Mouse (Mus musculus) cortical plate, adult 2 months (tissue): Measurements from ENCODE around the gene Olfr71. TPM values are rescaled to one million over a fixed set of nuclear protein-coding genes. Genes with fewer than 3 reads are reported as not detected.

Source experiments
- H3K27ac ChIP-seq: fragments of 200-500 bp; 2 replicates; pipeline ENCODE4 v1.5.1; 2012; ENCODE audit warnings: low read length, control low read depth, inconsistent platforms; ENCODE audit not compliant: insufficient read depth
- H3K4me1 ChIP-seq: fragments of 200-500 bp; 2 replicates; pipeline ENCODE4 v1.6.1; 2011; ENCODE audit warnings: low read length; ENCODE audit not compliant: control insufficient read depth, insufficient read depth
- H3K4me3 ChIP-seq: fragments of 200-500 bp; 2 replicates; pipeline ENCODE4 v1.5.1; 2011; ENCODE audit warnings: mild to moderate bottlenecking, low read length, control low read depth; ENCODE audit not compliant: insufficient read depth
- CTCF ChIP-seq: fragments of 200-500 bp; IDR thresholded peaks from 2 replicates; pipeline ENCODE4 v1.5.1; 2011; ENCODE audit warnings: mild to moderate bottlenecking, control low read depth, low read length; ENCODE audit not compliant: insufficient read depth; ENCODE audit errors: extremely low read depth
- POLR2A ChIP-seq: fragments of 200-500 bp; IDR thresholded peaks from 2 replicates; pipeline ENCODE4 v1.6.1; 2011; ENCODE audit warnings: mild to moderate bottlenecking, low read length, control low read depth; ENCODE audit not compliant: insufficient read depth; ENCODE audit errors: extremely low read depth
- polyA plus RNA-seq: library from polyadenylated mRNA; depleted of rRNA; stranded (reverse); fragments of >200 nt; gene quantifications from 2 replicates; pipeline ENCODE4 v1.2.3, GENCODE M21; 2012

Gene Olfr71
- polyA plus RNA-seq, 1 experiment, result not detected

DNA sequence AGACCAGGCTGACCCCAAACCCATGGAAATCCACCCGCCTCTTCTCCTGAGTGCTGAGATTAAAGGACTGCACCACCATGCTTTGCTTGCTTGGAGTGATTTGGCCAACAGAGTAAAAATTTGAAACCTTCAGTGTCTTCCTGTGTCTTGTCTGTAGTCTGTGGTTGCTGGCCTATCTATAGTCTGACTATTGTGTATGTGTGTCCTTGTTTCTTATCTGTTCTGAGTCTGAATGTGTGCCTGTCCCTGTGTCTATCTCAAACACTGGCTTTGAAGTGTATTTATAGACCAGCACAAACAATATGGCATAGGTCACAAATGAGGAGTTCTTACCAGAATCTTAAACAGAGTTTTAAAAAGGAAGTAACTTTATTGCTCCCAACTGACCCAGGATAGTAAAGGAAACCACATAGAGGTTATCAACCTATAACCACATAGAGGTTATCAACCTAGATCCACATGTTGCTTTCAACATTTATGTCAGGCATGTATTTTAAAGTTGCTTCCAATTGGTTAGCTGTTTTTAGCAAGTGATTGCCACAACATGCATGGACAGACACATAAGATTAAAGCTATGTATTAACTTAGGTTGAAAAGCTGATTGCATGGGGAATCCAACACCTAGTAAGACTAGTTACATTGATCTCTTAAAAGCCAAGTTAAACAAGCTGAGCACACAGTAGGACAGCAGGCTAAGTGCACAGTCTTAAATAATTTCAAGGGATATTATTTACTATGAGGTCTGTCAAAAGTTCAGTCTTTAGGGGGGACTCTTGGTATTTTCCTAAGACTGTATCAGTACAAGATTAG lies 15.4 kb downstream of the Olfr71 start:
- TF ChIP-seq CTCF (no peak), POLR2A (no peak)
- no peak overlapping the region for H3K27ac ChIP-seq
- H3K4me1 ChIP-seq, result 0 out of 2 replicates have a peak, but pooled peaks cover 2% of the 10 kb centered on the region
- H3K4me3 ChIP-seq, result no peak overlapping the region

DNA sequence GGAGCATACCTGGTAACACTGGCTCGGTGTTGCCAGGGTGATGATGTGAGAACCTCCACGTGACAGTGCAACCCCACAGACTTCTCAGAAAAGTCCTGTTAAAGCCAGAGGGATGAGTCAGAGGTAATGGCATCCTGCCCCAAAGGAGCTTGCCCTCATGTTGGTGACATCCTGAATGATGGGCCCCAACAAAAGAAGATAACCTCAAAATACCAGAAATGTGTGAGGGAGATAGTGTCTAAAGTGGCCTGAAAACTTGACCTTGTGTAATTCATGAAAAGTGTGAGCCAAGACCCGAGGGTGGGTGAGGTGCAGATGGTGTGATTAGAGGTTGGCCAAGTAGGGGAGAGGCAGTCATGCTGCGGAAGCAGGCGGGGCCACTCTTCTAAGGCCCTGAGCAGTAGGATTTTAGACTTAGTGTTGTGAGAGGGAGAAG lies 16.2 kb downstream of the Olfr71 start:
- TF ChIP-seq CTCF (no peak), POLR2A (no peak)
- Histone ChIP-seq H3K4me1 (0 out of 2 replicates have a peak, but pooled peaks cover 2% of the 10 kb centered on the region), H3K27ac (no peak overlapping the region), H3K4me3 (no peak overlapping the region)

DNA sequence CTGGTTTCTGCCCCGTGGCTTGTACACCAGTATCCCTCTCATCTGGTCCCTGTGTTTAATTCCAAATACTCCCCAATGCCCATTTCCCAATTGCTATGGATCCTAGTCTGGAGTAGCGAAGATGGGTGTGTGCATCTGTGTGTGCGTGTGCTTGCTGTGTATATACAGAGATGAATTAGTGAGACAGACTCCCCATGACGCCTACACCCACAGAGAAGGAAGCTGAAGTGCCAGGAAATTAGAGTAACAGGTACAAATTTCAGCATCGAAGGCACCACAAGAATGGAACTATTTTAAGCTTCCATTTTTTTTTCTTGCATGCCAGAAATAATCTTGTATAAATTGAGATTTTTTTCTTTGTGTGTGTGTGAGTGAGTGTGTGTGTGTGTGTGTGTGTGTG lies 19.0 kb downstream of the Olfr71 start:
- no peak overlapping the region for H3K27ac ChIP-seq
- no peak overlapping the region for H3K4me3 ChIP-seq
- TF ChIP-seq POLR2A (no peak), CTCF (no peak)
- H3K4me1 ChIP-seq, result 0 out of 2 replicates have a peak, but pooled peaks cover 2% of the 10 kb centered on the region

DNA sequence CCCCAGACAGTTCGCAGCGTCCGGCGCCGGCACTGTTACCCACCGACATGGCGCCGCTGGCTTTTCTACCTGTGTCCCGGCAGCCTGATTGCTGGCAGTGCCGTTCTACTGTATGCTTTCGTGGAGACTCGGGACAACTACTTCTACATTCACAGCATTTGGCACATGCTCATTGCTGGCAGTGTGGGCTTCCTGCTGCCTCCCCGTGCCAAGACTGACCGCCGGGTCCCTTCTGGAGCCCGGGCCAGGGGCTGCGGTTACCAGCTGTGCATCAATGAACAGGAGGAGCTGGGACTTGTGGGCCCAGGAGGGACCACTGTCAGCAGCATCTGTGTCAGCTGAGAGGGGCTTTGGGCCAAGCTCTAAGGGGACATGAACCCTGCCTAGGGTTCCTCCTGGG lies 20.0 kb downstream of the Olfr71 start:
- Histone ChIP-seq H3K4me1 (0 out of 2 replicates have a peak, but pooled peaks cover 2% of the 10 kb centered on the region), H3K27ac (no peak overlapping the region), H3K4me3 (no peak overlapping the region)
- no peak for TF ChIP-seq POLR2A
- TF ChIP-seq CTCF, result no peak

DNA sequence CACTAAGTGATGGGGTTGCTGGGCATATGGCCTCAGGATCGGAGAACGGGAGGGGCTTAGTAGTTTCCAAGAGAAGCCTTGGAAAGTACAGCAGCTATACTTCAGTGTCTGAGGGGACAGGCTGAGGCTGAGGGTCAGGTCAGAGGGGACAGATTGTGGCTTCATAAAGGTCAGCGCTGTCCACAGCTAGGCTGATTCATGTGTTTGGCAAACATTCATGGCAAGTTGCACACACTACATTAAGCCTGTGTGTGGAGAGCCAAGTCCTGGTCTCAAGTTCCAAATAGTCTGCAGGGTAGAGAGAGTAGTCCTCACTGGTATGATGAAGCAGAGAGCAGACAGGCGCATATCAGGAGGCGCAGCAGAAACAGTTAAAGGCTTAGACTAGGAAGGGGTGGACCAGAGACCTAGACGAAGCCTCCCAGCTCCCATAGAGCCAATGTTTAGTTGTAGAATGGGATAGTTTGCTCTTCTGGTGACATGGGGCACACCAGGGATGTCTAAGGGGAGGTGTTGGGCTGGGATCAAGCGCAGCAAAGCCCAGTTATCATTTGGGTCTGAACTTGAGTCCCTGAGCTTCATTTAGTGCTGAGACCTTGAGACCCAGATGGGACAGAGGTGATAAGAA lies 30.5 kb downstream of the Olfr71 start:
- no peak overlapping the region for H3K4me3 ChIP-seq
- no peak for TF ChIP-seq CTCF
- no peak for TF ChIP-seq POLR2A

DNA sequence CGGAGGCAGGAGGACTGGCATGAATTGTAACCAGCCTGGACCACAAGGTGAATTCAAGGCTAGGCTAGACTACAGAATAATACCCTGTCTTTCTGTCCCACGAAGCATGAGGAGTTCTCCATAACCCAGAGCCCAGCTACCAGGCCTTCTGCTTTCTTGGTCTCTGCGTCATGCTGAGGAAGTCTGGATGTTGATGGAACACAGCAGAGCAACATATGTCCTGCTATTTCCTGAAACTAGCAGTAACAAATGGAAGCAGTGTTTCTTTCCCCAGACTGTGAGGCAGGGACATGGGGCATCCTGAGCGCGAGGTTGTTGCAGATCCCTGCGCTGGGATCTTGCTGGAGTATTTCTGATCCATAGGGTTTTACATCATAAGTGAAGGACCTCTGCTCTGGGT lies 31.5 kb downstream of the Olfr71 start:
- Histone ChIP-seq H3K4me3 (no peak overlapping the region), H3K27ac (no peak overlapping the region), H3K4me1 (no peaks in the 10 kb centered on the region)
- TF ChIP-seq CTCF (no peak), POLR2A (no peak)

More for the DNA sequence above, 30.5 kb downstream of the Olfr71 start:
- Histone ChIP-seq H3K4me1 (no peaks in the 10 kb centered on the region), H3K27ac (no peak overlapping the region)

DNA sequence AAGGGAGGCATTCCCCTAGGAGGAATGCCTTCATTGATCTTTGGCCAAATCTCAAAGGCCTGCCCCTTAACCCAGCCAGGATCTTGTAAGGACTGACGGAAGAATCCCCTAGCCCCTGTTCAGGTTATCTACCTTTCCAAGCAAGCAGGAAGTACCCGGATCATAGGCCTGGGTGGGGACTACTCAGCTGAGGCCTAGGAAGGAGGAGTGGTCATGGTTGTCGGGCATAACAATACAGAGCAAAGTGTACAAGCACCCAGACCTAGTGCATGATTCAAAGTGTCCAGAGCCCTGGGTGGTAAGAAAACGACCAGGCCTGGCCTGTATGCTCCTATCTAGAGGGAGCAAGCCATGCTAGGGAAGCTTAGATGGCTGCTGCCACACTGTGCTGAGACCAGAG lies 34.4 kb downstream of the Olfr71 start:
- Histone ChIP-seq H3K4me1 (peaks cover 6% of the 10 kb centered on the region), H3K27ac (no peak overlapping the region), H3K4me3 (no peak overlapping the region)
- no peak for TF ChIP-seq CTCF
- no peak for TF ChIP-seq POLR2A

DNA sequence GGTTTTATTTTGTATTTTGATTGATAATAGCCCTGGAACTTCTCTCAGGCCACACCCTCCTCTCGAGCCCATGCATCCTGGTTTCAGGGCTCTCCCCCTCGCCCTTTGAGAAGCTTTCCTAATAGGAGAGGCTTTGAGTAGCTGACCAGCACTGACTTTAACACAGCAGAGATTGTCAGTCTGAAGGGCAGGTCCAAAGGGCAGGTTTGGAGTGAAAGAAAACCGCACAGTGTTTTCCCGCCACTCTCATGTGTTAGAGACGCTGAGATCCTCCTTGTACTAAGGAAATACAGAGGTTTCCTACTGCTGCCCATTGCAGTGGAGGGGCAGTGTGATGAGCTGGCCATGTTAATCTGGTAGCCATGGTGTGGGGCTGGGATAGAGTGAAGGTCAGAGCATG lies 35.1 kb downstream of the Olfr71 start:
- H3K27ac ChIP-seq, result no peak overlapping the region
- no peak for TF ChIP-seq CTCF
- TF ChIP-seq POLR2A, result no peak
- H3K4me3 ChIP-seq, result no peak overlapping the region
- H3K4me1 ChIP-seq, result peaks cover 6% of the 10 kb centered on the region

DNA sequence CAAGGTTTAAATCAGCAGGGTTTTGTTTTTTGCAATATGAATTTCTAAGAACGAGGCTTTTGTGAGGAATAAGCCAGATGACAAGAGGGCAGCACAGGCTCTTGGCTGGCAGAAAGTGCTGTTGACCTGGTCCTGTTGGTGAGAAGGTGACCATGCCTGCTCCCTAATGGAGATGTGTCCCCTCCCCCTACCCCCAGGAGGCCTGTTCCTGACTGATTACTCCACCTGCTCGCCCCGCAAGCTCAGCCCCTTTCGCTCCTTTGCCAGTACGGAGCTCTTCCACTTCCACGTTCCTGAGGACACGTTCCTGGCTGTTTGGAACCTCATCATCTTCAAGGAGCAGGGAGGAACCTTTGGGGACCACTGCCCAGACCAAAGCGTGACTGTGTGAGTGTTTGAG lies 36.4 kb downstream of the Olfr71 start:
- TF ChIP-seq CTCF, result no peak
- TF ChIP-seq POLR2A, result no peak
- Histone ChIP-seq H3K27ac (no peak overlapping the region), H3K4me1 (peaks cover 6% of the 10 kb centered on the region), H3K4me3 (no peak overlapping the region)

DNA sequence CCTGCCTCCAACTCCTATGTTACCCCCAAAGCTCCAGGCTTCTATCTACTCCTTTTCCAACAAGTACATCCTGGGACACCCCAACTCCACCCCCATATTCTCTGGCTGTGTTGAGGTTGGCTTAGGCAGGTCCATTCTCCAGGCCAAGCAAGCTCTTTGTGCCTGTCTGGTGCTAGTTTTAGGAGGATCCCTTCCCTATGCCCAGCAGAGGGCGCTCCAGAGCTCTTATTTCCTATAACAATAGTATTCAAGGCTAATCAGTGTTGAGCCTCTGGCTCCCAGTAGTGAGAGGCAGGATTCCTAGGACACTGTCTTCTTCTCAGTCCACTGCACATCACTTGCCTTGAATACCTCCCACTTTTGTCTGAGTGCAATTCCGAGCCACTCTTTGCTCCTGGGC lies 38.0 kb downstream of the Olfr71 start:
- no peak overlapping the region for H3K27ac ChIP-seq
- no peak overlapping the region for H3K4me3 ChIP-seq
- peaks cover 6% of the 10 kb centered on the region for H3K4me1 ChIP-seq
- TF ChIP-seq CTCF, result peak; percentile 78
- TF ChIP-seq POLR2A, result no peak
